Mouse (Mus musculus) erythroblast, adult 5-6 weeks (primary cell): Measurements from ENCODE around the gene Dnajc28. TPM values are rescaled to one million over a fixed set of nuclear protein-coding genes. Genes with fewer than 3 reads are reported as not detected.
A peak's percentile ranks its signal among the peaks of the same experiment; 100 is the strongest.

Source experiments
- ATAC-seq: replicated peaks from 2 replicates; pipeline ENCODE4 v1.8.0; 2016; ENCODE audit warnings: moderate number of reproducible peaks, mild to moderate bottlenecking, moderate TSS enrichment, inconsistent platforms; ENCODE audit not compliant: poor library complexity, low FRiP score, severe bottlenecking
- total RNA-seq, 2 experiments: library from RNA; stranded (forward) in 1 of 2; stranded (reverse) in 1 of 2; fragments of 150-400 nt in 1 of 2; fragments of 200-764, 138-1000 nt in 1 of 2; gene quantifications; 2 replicates each; pipeline versions ENCODE4 v1.2.3 to v1.2.4; 2015 to 2017; ENCODE audit warnings: low replicate concordance in 2 of 2

The Dnajc28 gene
- total RNA-seq, 2 experiments from 2014 or later: 4.2 to 9.5 TPM

GRCm38 (mm10) chr16:91596397-91596778, 22.4 kb downstream of the Dnajc28 start:
- no peak for ATAC-seq

- ATAC-seq: no peak
These were observed 23.8 kb downstream of the Dnajc28 start for GRCm38 (mm10) chr16:91595076-91595475.

- no peak for ATAC-seq
These were observed 25.6 kb downstream of the Dnajc28 start for GRCm38 (mm10) chr16:91593262-91593661.

GRCm38 (mm10) chr16:91592162-91592561, 26.7 kb downstream of the Dnajc28 start:
- ATAC-seq: no peak

- no peak for ATAC-seq
These were observed 30.1 kb downstream of the Dnajc28 start for GRCm38 (mm10) chr16:91588703-91589102.

GRCm38 (mm10) chr16:91587730-91588453, 30.9 kb downstream of the Dnajc28 start:
- ATAC-seq: peak; percentile 66

GRCm38 (mm10) chr16:91586244-91586643, 32.6 kb downstream of the Dnajc28 start:
- no peak for ATAC-seq

- ATAC-seq: no peak
These were observed 33.2 kb downstream of the Dnajc28 start for GRCm38 (mm10) chr16:91585617-91586016.

- ATAC-seq: peak; percentile 58; the same call in 1 of the 2 replicates
These were observed 36.5 kb downstream of the Dnajc28 start for GRCm38 (mm10) chr16:91582307-91582706.

- ATAC-seq: no peak
These were observed 39.7 kb downstream of the Dnajc28 start for GRCm38 (mm10) chr16:91578980-91579720.

GRCm38 (mm10) chr16:91575151-91575550, 43.7 kb downstream of the Dnajc28 start:
- no peak for ATAC-seq

GRCm38 (mm10) chr16:91571105-91571504, 47.7 kb downstream of the Dnajc28 start:
- no peak for ATAC-seq

- ATAC-seq: no peak
These were observed 49.9 kb downstream of the Dnajc28 start for GRCm38 (mm10) chr16:91568960-91569359.

- no peak for ATAC-seq
These were observed 52.8 kb downstream of the Dnajc28 start for GRCm38 (mm10) chr16:91566002-91566401.

GRCm38 (mm10) chr16:91565292-91565951, 53.4 kb downstream of the Dnajc28 start:
- ATAC-seq: no peak

GRCm38 (mm10) chr16:91564580-91565291, 54.1 kb downstream of the Dnajc28 start:
- ATAC-seq: no peak
